Mouse (Mus musculus): ENCODE data around the gene Itih2.

Gene Itih2

DNA sequence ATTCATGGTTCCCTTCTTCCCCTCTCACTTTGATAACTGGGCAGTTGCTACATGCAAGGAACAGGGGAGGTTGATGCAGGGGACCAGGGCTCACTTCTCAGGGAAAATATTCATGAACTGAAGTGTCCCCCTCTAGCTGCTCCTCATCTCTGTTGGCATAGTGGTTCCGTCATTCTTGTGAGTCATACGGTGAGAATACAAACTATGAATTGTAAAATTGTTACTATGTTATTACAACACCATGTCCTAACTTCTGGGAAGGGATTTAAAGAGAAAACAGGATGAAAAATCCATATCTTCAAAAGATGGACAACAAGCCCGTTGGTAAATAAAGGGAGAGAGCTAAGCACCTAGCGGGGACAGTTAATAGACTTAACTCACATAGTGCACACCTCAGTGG lies at the start of gene Itih2:
Gene Itih2, minus strand, starts transcription at position 101 of the 400 bp plus-strand sequence.
- DNase-seq: no peak

GRCm38 (mm10) chr2:10169991-10170390 lies 38.8 kb upstream of the Itih2 start:
- no peak for DNase-seq

DNA sequence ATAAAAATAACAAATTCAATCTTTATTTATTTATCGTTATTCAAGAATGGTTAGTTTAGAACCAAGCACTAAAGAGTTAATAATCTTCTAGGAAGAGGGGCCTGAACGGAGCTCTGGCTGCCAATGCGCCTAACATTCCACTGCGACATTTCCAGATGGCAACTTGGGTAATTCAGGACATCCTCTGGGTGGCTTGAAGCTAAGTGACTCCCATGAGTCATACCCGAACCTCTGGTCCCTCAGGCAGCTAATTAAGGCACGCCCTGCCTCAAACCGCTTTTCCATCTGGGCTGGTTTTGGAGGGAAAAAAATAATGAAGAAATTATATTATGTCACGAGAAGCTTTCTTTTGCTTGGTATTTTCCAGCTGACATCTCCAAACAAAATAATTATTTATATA lies 36.8 kb upstream of the Itih2 start:
- no peak for DNase-seq

GRCm38 (mm10) chr2:10167283-10167682 lies 36.1 kb upstream of the Itih2 start:
- DNase-seq: no peak

- no peak for DNase-seq
Observed at GRCm38 (mm10) chr2:10166635-10167034, 35.4 kb upstream of the Itih2 start.

- DNase-seq: no peak
Observed at GRCm38 (mm10) chr2:10162011-10162410, 30.8 kb upstream of the Itih2 start.

GRCm38 (mm10) chr2:10157184-10157583 lies 26.0 kb upstream of the Itih2 start:
- DNase-seq: no peak

- peak; percentile 21 to 34 for DNase-seq
Observed at GRCm38 (mm10) chr2:10153201-10154075, 22.2 kb upstream of the Itih2 start, which contains the start of gene Itih5. TSS of gene Itih5 (plus strand) at chr2:10153571.

- DNase-seq: peak; percentile 6 to 17
Observed at GRCm38 (mm10) chr2:10152590-10152989, 21.4 kb upstream of the Itih2 start.

- DNase-seq: no peak
Observed at GRCm38 (mm10) chr2:10147176-10147575, 16.0 kb upstream of the Itih2 start.

DNA sequence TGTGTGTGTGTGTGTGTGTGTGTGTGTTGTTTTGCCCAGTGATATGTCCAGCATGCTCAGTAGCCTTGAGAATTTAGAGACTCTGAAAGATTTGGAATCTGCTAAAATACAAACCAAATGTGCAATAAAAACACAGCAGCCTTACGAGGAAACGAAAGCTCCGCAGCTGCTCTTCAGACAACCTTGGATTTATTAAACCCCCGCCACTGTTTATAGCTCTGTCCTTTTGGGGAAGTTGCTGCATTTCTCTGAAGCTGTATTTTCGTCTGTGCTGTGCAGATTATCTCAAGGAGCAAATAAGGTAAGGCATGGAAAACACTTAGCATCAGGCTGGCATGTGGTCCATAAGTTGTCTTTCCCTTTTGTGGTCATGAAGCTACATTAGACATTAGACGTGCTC lies 14.3 kb upstream of the Itih2 start:
- DNase-seq: no peak

- DNase-seq: peak; percentile 26 to 49
Observed at GRCm38 (mm10) chr2:10142472-10143454, 11.6 kb upstream of the Itih2 start.

DNA sequence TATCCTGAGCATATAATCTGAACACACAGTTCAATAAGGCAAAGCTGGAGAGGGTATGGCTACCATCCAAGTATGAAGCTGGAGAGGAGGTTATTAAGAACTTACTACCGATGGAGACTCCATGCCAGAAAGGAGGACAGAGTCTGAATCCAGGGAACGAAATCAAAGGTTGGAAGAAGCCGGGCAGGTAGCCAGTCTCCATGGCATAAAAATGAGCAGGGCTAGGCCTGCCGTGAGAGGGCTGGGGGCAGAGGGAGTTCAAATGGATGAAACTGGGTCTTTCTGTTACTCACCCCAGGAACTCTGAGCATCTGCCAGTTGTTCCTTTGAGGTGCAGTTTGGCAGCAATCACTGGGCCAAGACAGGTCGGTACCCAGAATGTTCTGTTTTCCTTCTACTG lies 9.3 kb upstream of the Itih2 start:
- DNase-seq: no peak

DNA sequence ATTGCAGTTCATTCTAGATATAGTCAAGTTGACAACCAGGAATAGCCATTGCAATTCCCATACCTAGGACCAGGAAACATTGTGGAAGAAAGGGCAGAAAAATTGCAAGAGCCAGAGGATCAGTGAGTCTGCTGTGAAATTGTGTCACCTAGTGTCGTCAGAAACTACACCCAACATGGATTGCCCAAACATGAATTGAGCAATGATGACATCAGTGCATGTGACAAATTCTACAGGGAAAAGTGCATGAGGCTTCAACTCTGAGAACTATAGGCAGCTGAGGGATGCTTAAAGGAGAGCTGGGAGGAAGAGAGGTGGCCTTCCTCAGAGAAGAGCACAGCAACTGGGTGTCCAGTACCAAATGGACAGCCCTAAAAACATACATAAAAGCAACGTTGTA lies 6.1 kb upstream of the Itih2 start:
- no peak for DNase-seq

GRCm38 (mm10) chr2:10133941-10134340 lies 2.7 kb upstream of the Itih2 start:
- no peak for DNase-seq

- DNase-seq: no peak
Observed at GRCm38 (mm10) chr2:10132128-10132527, 932 bp upstream of the Itih2 start.

- no peak for DNase-seq
Observed at GRCm38 (mm10) chr2:10130341-10130990, 730 bp downstream of the Itih2 start.

- no peak for DNase-seq
Observed at GRCm38 (mm10) chr2:10128571-10128970, 2.6 kb downstream of the Itih2 start.

DNA sequence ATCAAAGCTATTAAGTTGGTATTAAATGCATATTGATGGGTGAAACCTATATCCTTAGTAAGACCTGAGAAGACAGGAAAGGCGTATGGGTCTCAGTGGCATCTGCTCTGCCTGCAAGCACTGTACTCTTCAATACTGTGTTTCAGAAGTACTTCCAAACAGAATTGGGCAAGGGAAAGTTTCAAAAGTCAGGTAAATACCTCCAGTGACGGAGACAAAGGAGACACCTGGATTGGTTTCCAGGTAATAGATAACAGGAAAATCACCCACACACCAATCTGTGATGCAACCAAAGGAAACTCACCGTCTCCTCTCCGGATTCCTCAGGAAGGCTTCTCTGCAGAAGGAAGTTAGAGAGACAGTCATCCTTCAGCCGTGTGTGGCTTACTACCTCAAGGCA lies 3.7 kb downstream of the Itih2 start:
- no peak for DNase-seq

GRCm38 (mm10) chr2:10126122-10126521 lies 5.1 kb downstream of the Itih2 start:
- no peak for DNase-seq

GRCm38 (mm10) chr2:10121826-10122225 lies 9.4 kb downstream of the Itih2 start:
- no peak for DNase-seq

- no peak for DNase-seq
Observed at GRCm38 (mm10) chr2:10119276-10119675, 11.9 kb downstream of the Itih2 start.

DNA sequence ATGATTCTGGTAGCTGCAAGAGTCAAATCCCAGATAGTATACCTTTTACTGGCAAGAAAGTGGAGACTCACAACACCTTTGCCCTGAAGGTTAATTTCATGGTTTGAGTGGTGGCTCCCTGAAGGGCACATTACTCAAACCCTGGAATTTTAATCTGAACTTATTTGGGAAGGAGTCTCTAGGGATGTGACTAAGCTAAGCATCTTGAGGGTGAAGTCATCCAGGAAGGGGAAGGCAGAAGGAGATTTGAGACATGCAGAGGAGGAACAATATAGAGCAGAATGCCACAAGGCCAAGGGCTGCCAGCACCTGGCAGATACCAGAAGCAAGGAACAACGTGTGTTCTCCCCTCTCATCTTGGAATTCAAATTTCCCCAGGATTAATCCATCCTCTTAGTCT lies 12.4 kb downstream of the Itih2 start:
- DNase-seq: no peak

All from thymus, adult 18-20 months (tissue).